Mouse (Mus musculus) ES-E14 (cell line): Measurements from ENCODE around the gene Psmb1.

Source experiments
- CHD2 ChIP-seq: IDR thresholded peaks from 2 replicates; pipeline ENCODE4 v1.6.1; 2014; ENCODE audit warnings: mild to moderate bottlenecking, low read depth, low read length, inconsistent platforms
- HCFC1 ChIP-seq: IDR thresholded peaks from 2 replicates; pipeline ENCODE4 v1.6.1; 2012; ENCODE audit warnings: low read length, inconsistent platforms, borderline replicate concordance; ENCODE audit not compliant: insufficient read depth
- MAFK ChIP-seq: IDR thresholded peaks from 2 replicates; pipeline ENCODE4 v1.6.1; 2014; ENCODE audit warnings: mild to moderate bottlenecking, low read depth, low read length, inconsistent platforms; ENCODE audit not compliant: insufficient read depth
- ZC3H11A ChIP-seq: IDR thresholded peaks from 2 replicates; pipeline ENCODE4 v1.6.1; 2012; ENCODE audit warnings: low read depth, mild to moderate bottlenecking, inconsistent platforms, low read length, borderline replicate concordance
- ZNF384 ChIP-seq: IDR thresholded peaks from 2 replicates; pipeline ENCODE4 v1.6.1; 2012; ENCODE audit warnings: low read depth, low read length, inconsistent platforms

DNA sequence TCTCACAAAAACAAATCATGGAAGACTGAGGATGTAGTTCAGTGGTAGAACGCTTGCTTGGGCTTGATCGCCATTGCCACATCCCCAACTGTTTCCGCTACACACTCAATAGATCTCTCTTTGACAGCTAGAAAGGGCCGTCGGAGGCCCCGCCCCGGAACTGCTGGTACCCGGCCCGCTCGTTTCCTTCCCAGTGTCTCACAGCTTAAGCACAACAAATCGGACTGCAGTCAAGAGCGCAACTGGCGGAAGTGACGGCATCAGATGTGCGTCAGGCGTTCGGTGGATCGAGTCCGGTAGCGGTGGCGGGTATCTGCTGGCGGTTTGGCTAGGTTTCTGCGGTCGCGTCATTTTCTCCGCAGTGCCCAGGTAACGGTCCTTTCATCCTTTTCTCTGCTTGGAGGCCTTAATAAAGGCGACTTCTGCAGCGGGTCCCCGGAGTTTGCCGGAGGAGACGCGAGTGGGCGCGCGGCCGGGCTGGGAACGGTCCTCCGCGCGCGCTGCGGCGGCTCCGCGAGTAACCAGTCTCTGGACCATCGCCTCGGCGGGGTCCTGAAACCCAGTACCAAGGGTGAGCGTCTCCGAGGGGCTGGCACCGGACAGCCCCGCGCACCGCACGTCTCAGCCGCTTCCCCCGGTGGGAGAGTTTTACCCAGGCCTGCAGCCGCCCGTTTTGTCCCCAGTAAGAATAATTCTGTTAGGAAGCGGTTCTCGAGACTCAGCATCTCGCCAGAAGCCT is at the start of gene Psmb1, which contains the start of gene Tbp:
- TF ChIP-seq ZC3H11A = no peak
- TF ChIP-seq MAFK = no peak
- peak; percentile 90 for TF ChIP-seq HCFC1
- TF ChIP-seq ZNF384 = no peak
- TF ChIP-seq CHD2 = peak; percentile 37; the same call in 1 of the 2 replicates
